Mouse (Mus musculus) MEL (cell line): ENCODE data around the gene Hpcal4. TPM values are rescaled to one million over a fixed set of nuclear protein-coding genes. Genes with fewer than 3 reads are reported as not detected.

Source experiments
- DNase-seq: peaks from one replicate; pipeline ENCODE4 v3.0.0; 2011; ENCODE audit warnings: low read depth, low spot score
- H3K27ac ChIP-seq: 2 replicates; pipeline ENCODE4 v1.5.1; 2012; ENCODE audit warnings: low read depth, mild to moderate bottlenecking, control low read depth, low read length, moderate library complexity; ENCODE audit not compliant: control insufficient read depth
- H3K27me3 ChIP-seq, 2 experiments: fragments of 150-350 bp in 1 of 2; sonication (generic) in 1 of 2; 2 replicates each; pipeline ENCODE4 v1.6.1; 2012; ENCODE audit warnings: low read length in 2 of 2, mild to moderate bottlenecking in 2 of 2, improper control_type of control experiment in 1 of 2, moderate library complexity in 1 of 2; ENCODE audit not compliant: insufficient read depth in 2 of 2, control insufficient read depth in 1 of 2
- H3K36me3 ChIP-seq, 2 experiments: 2 replicates each; pipeline ENCODE4 v1.6.1; 2012 to 2014; ENCODE audit warnings: low read length in 2 of 2, improper control_type of control experiment in 1 of 2, inconsistent platforms in 1 of 2, mild to moderate bottlenecking in 1 of 2; ENCODE audit not compliant: insufficient read depth in 2 of 2, control insufficient read depth in 1 of 2
- H3K4me1 ChIP-seq, 2 experiments: fragments of 150-350 bp in 1 of 2; sonication (generic) in 1 of 2; 2 replicates each; pipeline ENCODE4 v1.6.1; 2012; ENCODE audit warnings: low read length in 2 of 2, improper control_type of control experiment in 1 of 2, mild to moderate bottlenecking in 1 of 2; ENCODE audit not compliant: insufficient read depth in 2 of 2, control insufficient read depth in 1 of 2
- H3K4me3 ChIP-seq, 2 experiments: fragments of 150-350 bp in 1 of 2; sonication (generic) in 1 of 2; 2 replicates each; pipeline ENCODE4 v1.5.1; 2012; ENCODE audit warnings: low read depth in 2 of 2, low read length in 2 of 2, mild to moderate bottlenecking in 2 of 2, moderate library complexity in 2 of 2, control low read depth in 1 of 2, improper control_type of control experiment in 1 of 2; ENCODE audit not compliant: control insufficient read depth in 1 of 2, insufficient read depth in 1 of 2
- H3K79me2 ChIP-seq: 2 replicates; pipeline ENCODE4 v1.6.1; 2012; ENCODE audit warnings: mild to moderate bottlenecking, low read length, moderate library complexity; ENCODE audit not compliant: control insufficient read depth, poor library complexity, insufficient read depth
- H3K9ac ChIP-seq: 2 replicates; pipeline ENCODE4 v1.6.1; 2012; ENCODE audit warnings: low read depth, mild to moderate bottlenecking, control low read depth, low read length, moderate library complexity; ENCODE audit not compliant: control insufficient read depth, poor library complexity, severe bottlenecking
- H3K9me3 ChIP-seq: fragments of 150-350 bp; sonication (generic); replicated peaks from 2 replicates; pipeline ENCODE4 v1.6.1; 2012; ENCODE audit warnings: mild to moderate bottlenecking, low read length, improper control_type of control experiment, moderate library complexity; ENCODE audit not compliant: insufficient read depth
- CHD1 ChIP-seq: IDR thresholded peaks from 2 replicates; pipeline ENCODE4 v1.6.1; 2012; ENCODE audit warnings: low read depth, mild to moderate bottlenecking, inconsistent platforms, low read length, improper control_type of control experiment
- ELF1 ChIP-seq: IDR thresholded peaks from 2 replicates; pipeline ENCODE4 v1.6.1; 2014; ENCODE audit warnings: low read depth, mild to moderate bottlenecking, inconsistent platforms, low read length, improper control_type of control experiment, moderate library complexity
- EP300 ChIP-seq, 2 experiments: IDR thresholded peaks; 2 replicates each; pipeline ENCODE4 v1.6.1; 2011; ENCODE audit warnings: improper control_type of control experiment in 2 of 2, low read length in 2 of 2, low read depth in 1 of 2, mild to moderate bottlenecking in 1 of 2
- GABPA ChIP-seq: IDR thresholded peaks from 2 replicates; pipeline ENCODE4 v1.6.1; 2012; ENCODE audit warnings: low read depth, mild to moderate bottlenecking, inconsistent platforms, low read length, improper control_type of control experiment, moderate library complexity
- GATA1 ChIP-seq: IDR thresholded peaks from 2 replicates; pipeline ENCODE4 v1.6.1; 2011; ENCODE audit warnings: low read depth, low read length, improper control_type of control experiment
- HCFC1 ChIP-seq: IDR thresholded peaks from 2 replicates; pipeline ENCODE4 v1.6.1; 2012; ENCODE audit warnings: low read depth, mild to moderate bottlenecking, inconsistent platforms, low read length, improper control_type of control experiment, moderate library complexity
- KAT2A ChIP-seq: conservative IDR thresholded peaks from 2 replicates; pipeline ENCODE4 v1.6.1; 2012; ENCODE audit warnings: low read depth, low read length, improper control_type of control experiment, inconsistent platforms
- MEF2A ChIP-seq: IDR thresholded peaks from 2 replicates; pipeline ENCODE4 v1.6.1; 2014; ENCODE audit warnings: low read depth, mild to moderate bottlenecking, inconsistent platforms, low read length, improper control_type of control experiment; ENCODE audit not compliant: poor library complexity, insufficient replicate concordance, severe bottlenecking; ENCODE audit errors: extremely low read depth
- POLR2AphosphoS5 ChIP-seq: IDR thresholded peaks from 2 replicates; pipeline ENCODE4 v1.6.1; 2012; ENCODE audit warnings: low read depth, borderline replicate concordance, mild to moderate bottlenecking, inconsistent platforms, low read length, moderate library complexity, mixed read lengths
- SIN3A ChIP-seq: IDR thresholded peaks from 2 replicates; pipeline ENCODE4 v1.6.1; 2012; ENCODE audit warnings: low read length, improper control_type of control experiment, inconsistent platforms
- TBP ChIP-seq: IDR thresholded peaks from 2 replicates; pipeline ENCODE4 v1.8.0; 2011; ENCODE audit warnings: low read depth, low read length, improper control_type of control experiment
- TCF12 ChIP-seq: IDR thresholded peaks from 2 replicates; pipeline ENCODE4 v1.6.1; 2014; ENCODE audit warnings: low read depth, mild to moderate bottlenecking, inconsistent platforms, low read length, improper control_type of control experiment, moderate library complexity
- polyA plus RNA-seq, 2 experiments: library from polyadenylated mRNA; stranded (reverse) in 1 of 2; unstranded in 1 of 2; fragments of >175 nt in 1 of 2; fragments of >200 nt in 1 of 2; gene quantifications; 2 replicates each; pipeline versions ENCODE4 v1.2.1 to v1.2.4; 2012; ENCODE audit warnings: low replicate concordance in 2 of 2, low read depth in 1 of 2; ENCODE audit not compliant: insufficient read length in 2 of 2, insufficient read depth in 1 of 2, missing spikeins in 1 of 2
- total RNA-seq: library from RNA; depleted of rRNA; stranded (reverse); fragments of 300-350 nt; gene quantifications from 2 replicates; pipeline ENCODE4 v1.2.3, GENCODE M21; 2012; rRNA removed

The Hpcal4 gene
- total and polyA plus RNA-seq, 3 experiments = not detected

DNA sequence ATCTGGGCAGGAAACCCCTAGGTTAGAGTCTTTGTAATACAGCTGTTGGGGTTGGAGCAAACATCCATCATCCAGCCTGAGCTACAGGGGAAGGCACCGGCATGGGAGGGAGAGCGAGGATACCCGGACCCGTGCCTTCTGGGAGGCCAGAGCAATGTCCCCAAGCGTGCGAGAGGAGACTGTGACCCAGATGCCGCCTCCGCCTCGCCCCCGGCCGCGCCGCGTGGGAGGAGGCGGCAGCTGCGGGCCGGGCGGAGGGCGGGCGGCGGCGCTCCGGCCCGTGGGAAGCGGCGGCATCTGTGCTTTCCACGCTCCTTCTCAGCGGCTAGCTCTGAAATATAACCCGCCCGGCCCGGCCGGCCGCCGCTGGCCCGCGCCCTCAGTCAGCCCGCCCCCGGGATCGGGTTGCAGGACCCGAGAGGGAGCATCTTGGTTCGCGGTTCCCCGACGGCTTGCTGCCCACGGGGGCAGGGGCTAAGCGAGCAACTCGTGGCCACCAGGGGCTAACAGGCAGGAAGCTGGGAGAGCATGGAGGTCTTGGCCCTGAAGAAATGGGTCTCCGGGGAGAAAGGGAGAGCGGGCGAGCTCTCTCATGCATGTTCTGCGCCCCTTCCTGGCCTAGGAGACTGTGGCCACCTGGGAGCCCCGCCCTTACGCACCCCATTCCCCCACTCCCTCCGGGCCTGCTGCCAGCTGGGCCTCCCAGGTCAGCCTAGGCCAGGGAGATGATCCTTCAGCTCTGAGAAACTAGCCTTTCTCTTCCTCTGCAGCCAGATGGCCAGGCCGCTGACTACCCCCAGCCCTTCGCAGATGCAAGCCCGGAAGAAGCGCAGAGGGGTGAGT lies 56.6 kb downstream of the Hpcal4 start:
- peaks cover 9 to 10% of the 10 kb centered on the region in 2 experiments for H3K27me3 ChIP-seq
- H3K4me3 ChIP-seq = no peak overlapping the region
- no peaks in the 10 kb centered on the region for H3K9me3 ChIP-seq
- no peaks in the 10 kb centered on the region for H3K36me3 ChIP-seq
- peaks cover 0 to 4% of the 10 kb centered on the region in 2 experiments; a peak in 1 of 4 replicates for H3K4me1 ChIP-seq
- H3K9ac ChIP-seq = no peak overlapping the region
- TF ChIP-seq ELF1 (no peak), SIN3A (no peak), GATA1 (no peak), POLR2AphosphoS5 (no peak), EP300 (IDR thresholded peaks at IDR 0.05; ENCODE audit: low read depth in 1 of 2, low read length in 2 of 2) (no peak), MEF2A (no peak), KAT2A (no peak), HCFC1 (no peak), TBP (no peak), GABPA (no peak), TCF12 (no peak), CHD1 (no peak)
- no peak for DNase-seq
- no peaks in the 10 kb centered on the region for H3K79me2 ChIP-seq
- H3K27ac ChIP-seq = no peak overlapping the region

Other genes starting within 250 kb of the Hpcal4 start
- gene Mfsd2a, start 222.0 kb upstream of the Hpcal4 start, total RNA-seq = 8.4 and 14.3 TPM in 2 replicates
- 1 to 10 TPM in 1 of 2 experiments, not detected in 1; 8.8 TPM for gene Mfsd2a, start 222.0 kb upstream of the Hpcal4 start, polyA plus RNA-seq
- not detected in 2 replicates for gene Mycl, start 187.6 kb upstream of the Hpcal4 start, total RNA-seq
- not detected for gene Mycl, start 187.6 kb upstream of the Hpcal4 start, polyA plus RNA-seq
- gene Trit1, start 166.6 kb upstream of the Hpcal4 start, total RNA-seq = 14.9 and 19.6 TPM in 2 replicates
- gene Trit1, start 166.6 kb upstream of the Hpcal4 start, polyA plus RNA-seq = 10 to 100 TPM in 1 of 2 experiments, not detected in 1; 17.9 TPM
- 0.08 TPM in 1 of 2 replicates, not detected in the other for gene Bmp8b, start 78.1 kb upstream of the Hpcal4 start, total RNA-seq
- gene Bmp8b, start 78.1 kb upstream of the Hpcal4 start, polyA plus RNA-seq = under 1 TPM in 1 of 2 experiments, not detected in 1; 0.06 TPM
- not detected in 2 replicates for gene Oxct2b, start 67.0 kb upstream of the Hpcal4 start, total RNA-seq
- gene Oxct2b, start 67.0 kb upstream of the Hpcal4 start, polyA plus RNA-seq = not detected
- 100 and 108 TPM in 2 replicates for gene Ppie, start 43.3 kb upstream of the Hpcal4 start, total RNA-seq
- gene Ppie, start 43.3 kb upstream of the Hpcal4 start, polyA plus RNA-seq = 10 to 100 TPM in 1 of 2 experiments, not detected in 1; 97.9 TPM
- gene Nt5c1a, start 18.3 kb downstream of the Hpcal4 start, total RNA-seq = not detected in 2 replicates
- not detected for gene Nt5c1a, start 18.3 kb downstream of the Hpcal4 start, polyA plus RNA-seq
- not detected in 2 replicates for gene Heyl, start 50.3 kb downstream of the Hpcal4 start, total RNA-seq
- not detected for gene Heyl, start 50.3 kb downstream of the Hpcal4 start, polyA plus RNA-seq
- gene Pabpc4, start 79.1 kb downstream of the Hpcal4 start, total RNA-seq = 330 and 394 TPM in 2 replicates
- gene Pabpc4, start 79.1 kb downstream of the Hpcal4 start, polyA plus RNA-seq = 100 to 1,000 TPM in 1 of 2 experiments, not detected in 1; 684 TPM
- not detected in 2 replicates for gene Oxct2a, start 140.4 kb downstream of the Hpcal4 start, total RNA-seq
- gene Oxct2a, start 140.4 kb downstream of the Hpcal4 start, polyA plus RNA-seq = under 1 TPM in 1 of 2 experiments, not detected in 1; 0.04 TPM
- gene Bmp8a, start 160.0 kb downstream of the Hpcal4 start, total RNA-seq = 0.19 and 0.23 TPM in 2 replicates
- under 1 TPM in 1 of 2 experiments, not detected in 1; 0.43 TPM for gene Bmp8a, start 160.0 kb downstream of the Hpcal4 start, polyA plus RNA-seq